Mouse (Mus musculus): Measurements from ENCODE around the gene Rel.

The Rel gene

DNA sequence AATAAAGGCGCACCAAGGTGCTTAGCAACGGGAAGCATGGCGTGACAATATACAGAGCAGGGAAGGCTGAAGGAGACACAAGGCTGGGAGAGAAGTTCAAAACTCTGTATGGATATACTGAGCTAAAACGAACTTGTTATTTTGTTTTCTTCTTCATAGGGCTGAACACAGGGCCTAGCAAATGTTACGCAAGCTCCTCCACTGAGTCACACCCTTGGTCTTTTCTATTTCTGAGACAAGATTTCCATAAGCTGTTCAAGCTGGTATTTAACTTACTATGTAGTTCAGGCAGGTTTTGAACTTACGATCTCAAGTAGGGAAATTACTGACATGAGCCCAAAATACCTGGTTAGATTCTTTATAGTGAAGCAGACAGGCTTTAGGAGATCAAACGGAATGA, 29.4 kb downstream of the Rel start:
- no peak for DNase-seq

DNA sequence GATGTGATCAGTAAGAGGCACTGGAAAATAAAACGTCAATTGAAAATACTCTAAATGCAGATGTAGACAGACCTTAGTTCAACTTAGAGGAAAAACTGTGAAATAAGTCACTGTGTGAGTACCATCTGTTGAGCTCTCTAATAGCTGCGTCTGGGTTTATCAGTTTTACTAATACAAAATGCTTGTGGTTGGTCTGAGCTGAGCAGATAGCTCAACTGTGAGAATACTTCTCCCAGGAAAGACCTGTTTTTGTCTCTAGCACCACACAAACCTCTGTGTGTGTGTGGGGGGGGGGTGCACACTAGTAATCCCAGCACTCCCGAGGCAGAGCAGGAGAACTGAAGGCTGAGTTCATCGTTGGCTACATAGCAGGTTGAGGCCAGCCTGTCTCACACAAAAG, 29.9 kb downstream of the Rel start:
- no peak for DNase-seq

DNA sequence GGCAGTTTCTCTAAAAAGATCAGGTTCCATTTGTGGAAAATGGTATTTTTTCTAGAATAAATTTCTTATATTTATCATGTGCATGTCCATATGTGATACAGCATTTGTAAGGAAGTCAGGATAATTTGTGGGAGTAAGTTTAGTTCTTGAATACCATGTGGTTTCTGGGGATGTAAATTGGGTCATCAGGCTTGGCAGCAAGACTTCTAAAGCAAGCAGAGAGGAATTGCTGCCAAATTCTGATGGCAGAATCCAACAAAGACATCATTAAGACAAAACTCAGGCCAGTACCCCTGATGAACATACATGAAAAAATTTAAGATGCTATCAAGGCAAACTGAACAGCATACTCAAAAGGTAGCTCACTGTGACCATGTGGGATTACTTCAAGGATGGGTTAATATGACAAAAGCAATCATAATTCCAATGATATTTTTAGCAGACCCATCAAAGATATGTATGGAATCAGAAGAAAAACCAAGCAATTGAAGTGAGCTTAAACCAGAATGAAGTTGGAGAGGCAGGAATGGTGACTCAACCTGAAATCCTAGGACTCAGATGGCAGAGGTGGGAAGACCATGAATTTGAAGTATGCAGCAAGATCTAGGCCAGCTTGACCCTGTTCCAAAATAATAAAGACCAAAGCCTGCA, 34.8 kb downstream of the Rel start:
- DNase-seq: no peak

DNA sequence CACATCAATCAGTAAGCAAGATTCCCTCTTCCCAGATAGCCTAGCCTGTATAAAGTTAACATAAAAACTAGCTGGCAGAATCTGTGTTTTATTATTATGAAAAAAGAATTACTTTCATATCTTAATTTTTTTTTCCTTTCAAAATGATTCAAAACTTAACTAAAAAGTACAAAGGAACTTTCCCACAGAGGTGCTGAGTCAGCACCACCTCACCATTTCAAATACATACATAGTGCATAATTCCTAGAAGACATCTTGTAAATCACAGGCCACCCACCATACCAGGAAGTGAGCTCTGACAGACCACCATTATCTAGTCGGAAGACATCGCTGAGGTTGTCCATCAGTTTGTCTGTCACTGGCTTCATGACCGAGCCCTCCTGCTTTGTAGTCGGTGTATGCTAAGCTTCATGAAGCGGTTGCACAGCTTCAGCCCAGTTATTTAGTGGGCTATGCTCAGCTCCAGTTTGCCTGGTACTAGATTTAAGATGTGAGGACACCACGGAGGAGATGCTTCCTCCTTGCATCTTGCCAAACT, 36.0 kb downstream of the Rel start:
- DNase-seq: no peak

DNA sequence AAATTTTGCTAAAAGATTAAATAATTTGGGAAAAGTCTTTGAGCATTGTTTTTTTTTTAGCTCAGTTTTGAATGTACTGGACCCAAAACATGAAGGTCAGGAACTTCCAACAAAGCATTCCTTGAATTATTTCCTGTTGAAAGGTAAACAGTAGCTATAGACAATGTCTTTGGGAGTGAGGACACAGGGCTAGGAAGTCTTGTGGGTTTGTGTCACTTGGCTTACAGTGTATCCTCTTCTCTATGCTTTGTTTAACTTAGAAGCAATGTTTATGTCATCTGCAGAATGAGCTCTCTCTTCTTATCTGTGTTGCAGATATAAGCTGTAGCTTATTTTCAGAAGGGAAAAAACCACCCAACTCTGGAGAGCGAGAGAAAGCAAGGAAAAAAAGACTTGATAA, 37.9 kb downstream of the Rel start:
- no peak for DNase-seq

DNA sequence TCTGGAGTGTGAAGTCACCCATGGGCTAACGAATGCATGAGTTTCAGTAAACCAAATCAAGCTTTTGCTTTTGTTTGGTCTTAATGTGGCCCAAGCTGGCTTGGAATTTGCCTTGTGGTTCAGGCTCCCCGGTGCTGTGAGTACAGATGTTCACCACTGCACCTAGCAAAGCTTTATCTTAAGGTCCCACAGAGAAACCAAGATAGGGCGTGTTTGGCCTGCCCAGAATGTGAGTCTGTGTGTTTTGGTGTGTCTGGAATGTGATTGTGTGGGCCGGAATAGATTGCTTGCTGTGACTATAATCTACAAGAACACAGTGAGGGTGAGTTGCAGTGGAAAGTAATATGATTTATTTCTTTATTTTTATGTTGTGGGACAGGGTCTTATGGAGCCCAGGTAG, 40.6 kb downstream of the Rel start:
- DNase-seq: no peak

DNA sequence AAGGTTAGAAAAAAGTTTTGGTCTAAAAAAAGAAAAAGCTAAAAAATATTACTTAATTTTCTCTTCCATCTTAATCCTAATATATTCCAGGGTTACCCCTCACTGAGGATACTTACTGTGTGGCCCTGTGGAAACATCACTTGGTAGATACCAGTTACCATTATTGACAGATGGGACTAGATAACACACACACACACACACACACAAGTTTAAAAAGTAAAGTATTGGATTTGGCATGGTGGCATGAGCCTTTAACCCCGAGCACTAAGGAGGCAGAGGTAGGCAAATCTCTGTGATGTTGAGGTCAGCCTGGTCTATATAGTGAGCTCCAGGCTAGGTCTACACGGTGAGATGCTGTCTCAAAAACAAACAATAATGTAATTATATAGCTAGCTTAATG, 42.6 kb downstream of the Rel start:
- no peak for DNase-seq

DNA sequence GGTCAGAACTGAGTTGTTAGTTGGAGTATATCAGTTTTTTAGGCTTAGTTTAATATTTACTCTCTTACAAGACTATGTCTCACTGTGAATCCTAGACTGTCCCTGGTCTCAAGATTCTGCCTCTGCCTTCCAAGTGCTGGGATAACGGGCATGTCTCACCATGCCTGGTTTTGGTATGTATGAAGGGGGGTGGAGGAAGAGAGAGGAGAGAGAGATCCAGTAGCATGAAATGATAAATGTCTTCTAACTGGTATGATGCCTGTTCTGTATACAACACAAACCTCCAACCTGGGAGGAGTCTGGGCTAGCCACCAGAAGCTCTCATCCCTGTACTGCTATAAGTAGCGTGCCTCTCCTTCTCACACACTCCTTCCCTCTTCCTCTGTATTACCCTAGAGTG, 44.3 kb downstream of the Rel start:
- DNase-seq: no peak

DNA sequence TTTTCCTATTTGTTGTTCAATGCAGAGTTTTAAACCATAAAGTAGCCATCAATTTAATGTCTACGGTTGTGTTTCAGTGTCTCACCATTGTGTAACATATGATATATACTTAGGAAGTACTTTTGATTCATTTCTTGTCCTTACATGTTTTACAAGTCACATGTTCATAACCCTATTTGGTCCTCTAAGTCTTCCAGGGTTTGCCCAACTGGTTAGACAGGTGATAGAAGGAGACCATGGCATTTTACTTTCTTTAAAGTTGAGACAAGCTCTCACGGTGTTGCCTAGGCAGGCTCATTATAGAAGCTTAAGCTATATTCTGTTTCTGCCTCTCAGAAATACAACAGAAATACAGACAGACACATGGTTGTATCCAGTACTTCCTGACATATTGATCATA, 44.9 kb downstream of the Rel start:
- DNase-seq: no peak

DNA sequence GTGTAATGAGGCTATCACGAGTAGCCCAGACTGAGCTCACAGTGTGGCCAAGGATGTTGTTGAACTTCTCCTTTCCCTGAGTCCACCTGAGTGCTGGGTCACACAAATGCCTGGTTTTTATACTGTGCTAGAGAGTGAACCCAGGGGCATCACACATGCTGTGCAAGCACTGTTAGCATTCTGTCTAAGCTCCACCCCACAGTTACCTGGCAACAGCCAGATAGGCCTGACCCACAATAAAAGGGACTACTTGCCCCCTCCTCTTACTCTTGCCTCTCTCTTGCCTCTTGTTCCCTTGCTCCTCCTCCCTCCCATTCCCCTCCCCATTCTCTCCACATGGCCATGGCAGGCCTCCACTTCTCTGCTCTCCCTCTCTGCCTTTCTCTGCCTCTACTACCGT, 48.4 kb downstream of the Rel start:
- DNase-seq: no peak

DNA sequence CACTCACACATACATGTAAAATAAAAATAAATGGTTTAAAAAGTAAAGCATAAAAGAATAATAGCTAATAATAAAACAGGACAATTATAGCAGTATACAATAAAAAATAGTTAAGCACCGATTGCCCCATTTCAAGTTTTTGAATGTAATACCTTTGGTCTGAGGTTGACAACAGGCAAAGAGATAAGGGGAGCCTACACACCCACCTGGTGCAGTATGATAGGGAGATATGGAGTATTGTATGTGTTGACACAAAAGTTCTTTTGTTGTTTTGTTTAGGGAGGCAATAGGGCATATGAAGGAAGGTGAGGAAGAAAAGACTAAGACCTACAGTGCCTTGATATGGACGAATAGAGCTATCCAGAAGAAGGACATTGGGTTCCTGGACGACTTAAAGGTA, 50.9 kb downstream of the Rel start:
- DNase-seq: no peak

DNA sequence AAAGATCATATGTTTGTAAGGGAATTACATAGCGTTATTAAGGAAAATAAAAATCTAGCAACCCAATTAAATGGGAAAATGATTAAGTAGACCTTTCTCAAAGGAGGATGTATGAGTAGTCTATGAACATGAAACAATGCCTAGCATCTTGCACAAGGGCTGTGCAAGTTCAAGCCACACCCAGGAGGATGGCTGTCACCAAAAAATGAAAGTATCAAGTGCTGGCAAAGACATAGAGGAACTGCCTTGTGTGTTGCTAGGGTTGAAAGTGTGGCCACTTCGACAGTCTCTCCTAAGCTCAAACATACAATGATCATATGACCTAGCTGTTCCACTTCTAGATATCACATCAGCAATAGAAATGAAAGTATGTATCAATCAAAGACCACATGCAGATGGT, 51.9 kb downstream of the Rel start:
- DNase-seq: no peak

DNA sequence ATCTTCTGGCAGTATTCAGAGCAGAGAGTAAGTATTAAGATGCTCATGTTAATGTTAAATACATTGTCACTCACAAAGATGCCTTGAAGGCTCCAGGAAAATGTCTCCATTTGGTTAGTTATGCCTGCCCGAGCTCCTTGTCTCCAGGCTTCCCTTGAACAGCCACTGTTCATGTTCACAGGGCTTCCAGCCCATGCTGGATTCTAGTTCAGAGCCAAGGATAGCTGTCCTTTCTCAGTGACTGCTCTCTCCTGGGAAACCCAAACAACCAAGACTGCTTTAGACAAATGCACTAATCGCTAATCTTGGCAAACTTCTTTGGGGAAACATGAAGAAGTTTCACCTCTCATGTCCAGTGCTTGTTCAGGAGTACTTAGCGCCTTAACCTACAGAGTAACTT, 58.5 kb downstream of the Rel start:
- DNase-seq: no peak

DNA sequence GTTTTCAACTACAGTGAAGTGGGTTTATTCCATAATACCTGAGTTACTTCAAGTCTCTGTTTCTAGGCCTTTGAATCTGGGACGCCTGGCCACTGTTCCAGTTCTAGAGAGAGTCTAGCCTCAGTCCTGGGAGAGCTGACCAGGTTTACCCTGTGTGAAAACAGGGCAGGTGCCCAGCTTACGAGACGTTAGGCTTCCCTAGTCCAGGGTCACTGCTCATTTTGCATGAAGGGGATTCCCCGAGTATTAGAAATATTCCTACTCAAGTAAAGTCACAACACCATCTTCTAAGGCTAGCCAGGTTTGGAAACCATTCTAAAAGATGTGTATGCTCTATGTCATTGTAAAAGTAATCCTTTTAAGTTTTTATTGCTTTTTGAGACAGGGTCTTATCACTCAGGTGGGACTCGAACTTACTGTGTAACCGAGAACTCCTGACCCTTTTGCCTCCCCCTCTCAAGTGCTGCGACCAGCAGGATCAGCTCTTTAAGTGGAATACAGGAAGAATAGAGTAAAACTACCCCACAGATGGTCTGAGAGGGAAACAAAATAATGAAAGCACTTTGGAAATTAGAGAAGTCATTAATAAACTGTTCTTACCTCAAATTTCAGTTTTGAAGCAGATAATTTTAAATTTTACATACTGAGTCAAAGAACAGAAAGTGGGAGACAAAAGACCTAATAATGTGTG, 66.0 kb downstream of the Rel start:
- no peak for DNase-seq

DNA sequence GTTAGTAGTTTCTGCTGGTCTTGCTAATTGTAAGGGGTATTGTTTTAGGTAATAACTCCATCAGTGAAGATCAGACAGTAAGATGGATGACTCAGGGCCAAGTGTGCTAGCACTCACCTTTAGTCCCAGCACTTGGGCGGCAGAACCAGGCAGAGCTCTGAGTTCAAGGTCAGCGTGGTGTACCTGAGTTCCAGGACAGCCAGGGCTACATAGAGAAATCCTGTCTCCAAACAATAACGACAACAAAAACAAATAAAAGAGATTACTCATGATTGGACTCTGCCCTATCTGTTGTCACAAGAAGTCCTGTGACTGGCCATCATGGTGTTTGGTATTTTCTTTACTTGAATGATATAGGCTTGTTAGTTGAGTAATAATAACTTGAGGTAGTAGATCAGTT, 68.9 kb downstream of the Rel start:
- no peak for DNase-seq

DNA sequence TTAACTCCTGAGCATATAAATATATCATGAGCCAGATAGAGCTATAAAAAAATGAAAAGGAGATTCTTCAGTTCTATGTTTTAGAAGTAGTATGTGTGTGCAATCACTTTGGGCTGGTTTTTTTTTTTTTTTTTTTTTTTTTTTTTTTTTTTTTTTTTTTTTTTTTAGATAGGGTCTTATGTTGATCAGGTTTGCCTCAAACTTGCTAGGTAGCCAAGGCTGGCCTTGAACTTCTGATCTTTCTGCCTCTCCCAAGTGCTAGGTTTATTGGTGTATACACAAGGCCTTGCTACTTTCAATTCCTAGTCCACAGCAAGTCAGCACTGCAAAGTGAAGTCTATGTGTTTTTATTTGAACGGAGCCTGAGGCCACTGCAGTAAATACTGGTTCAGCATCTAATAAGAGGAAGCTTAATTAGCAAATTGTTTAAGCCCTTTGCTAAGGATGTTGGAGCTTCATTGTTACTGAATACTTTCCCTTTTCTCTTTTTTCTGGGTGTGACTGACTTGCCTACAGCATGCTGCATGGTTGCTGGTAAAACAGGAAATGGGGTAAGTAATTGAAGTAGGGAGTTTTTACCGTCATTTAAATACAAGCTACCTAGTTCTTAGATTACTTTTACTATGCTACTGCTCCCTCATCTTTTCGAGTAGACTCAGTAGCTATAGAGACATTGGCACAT, 71.2 kb downstream of the Rel start:
- no peak for DNase-seq

DNA sequence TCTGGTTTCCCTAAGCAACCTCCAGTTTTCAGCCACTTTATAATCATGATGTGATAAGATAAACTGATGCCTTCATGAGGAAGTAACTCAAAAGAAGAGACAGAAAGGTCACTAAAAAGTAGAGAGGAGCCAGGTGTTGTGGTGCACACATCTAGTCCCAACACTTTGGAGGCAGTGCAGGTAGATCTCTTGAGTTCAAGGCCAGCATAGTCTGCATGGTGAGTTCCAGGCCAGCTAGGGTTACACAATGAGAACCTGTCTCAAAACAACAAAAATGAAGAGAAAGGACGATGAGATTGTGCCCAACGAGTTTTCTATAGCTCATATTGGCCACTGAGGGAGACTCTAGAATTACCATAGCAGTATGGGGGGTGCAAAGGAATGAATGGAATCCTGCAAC, 72.2 kb downstream of the Rel start:
- DNase-seq: no peak

DNA sequence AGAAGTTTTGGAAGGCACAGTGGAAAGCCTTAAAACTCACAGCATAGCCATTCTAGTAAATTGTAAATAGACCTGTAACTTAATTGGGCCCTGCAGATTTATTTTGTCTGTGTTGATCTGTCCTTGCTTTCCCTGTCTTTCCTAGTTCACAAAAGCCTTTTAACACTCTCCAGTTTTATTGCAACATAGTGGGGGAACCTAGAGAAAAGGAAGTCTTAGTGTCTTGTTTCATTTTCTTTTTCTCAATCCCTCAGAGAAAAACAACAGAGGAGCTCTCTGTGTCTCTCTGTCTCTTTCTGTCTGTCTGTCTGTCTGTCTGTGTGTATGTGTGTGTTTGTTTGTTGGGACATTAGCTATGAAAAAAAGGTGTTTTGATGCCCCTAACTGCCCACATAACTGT, 74.9 kb downstream of the Rel start:
- DNase-seq: no peak

DNA sequence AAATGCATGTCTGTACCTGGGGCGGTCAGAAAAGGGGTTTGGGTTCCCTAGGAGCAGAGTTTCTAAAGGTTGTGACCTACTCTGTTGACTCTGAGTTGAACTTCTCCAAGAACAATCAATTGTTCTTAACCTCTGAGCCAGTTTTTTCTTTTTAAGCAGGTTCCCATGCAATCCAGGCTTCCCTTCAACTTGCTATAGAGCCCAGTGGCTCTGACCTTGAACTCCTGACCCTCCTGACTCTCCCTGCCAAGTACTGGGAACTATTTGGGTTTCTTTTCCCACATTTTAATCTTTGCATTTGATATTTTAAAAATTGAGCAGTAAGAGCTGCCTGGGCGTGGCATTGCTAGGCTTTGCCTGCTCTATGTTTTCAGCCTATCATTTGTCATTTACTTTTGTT, 77.5 kb downstream of the Rel start:
- DNase-seq: no peak

DNA sequence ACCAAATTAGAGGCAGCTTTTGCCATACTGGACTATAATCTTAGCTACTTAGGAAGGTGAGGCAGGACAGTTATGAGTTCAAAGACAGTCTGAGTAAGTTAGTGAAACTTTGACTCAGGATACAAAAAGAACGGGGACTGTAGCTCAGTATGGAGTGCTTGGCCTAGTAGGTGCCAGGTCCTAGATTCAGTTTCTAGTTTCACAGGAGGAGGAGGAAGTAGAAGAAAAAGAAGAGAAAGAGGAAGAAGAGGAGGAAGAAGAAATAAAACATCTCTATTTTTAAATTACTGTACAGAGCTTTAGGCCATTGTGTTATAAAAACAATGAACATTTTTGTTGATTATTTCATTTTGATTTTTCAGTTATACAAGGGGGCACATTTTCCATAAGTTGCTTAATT, 82.7 kb downstream of the Rel start:
- DNase-seq: no peak

All from kidney, adult 18-20 months (tissue).